Mouse (Mus musculus) cortical plate, adult 2 months (tissue): ENCODE measurements around the gene Gm11733. TPM values are rescaled to one million over a fixed set of nuclear protein-coding genes. Genes with fewer than 3 reads are reported as not detected.

Source experiments
- H3K27ac ChIP-seq: fragments of 200-500 bp; 2 replicates; pipeline ENCODE4 v1.5.1; 2012; ENCODE audit warnings: low read length, control low read depth, inconsistent platforms; ENCODE audit not compliant: insufficient read depth
- H3K4me1 ChIP-seq: fragments of 200-500 bp; 2 replicates; pipeline ENCODE4 v1.6.1; 2011; ENCODE audit warnings: low read length; ENCODE audit not compliant: control insufficient read depth, insufficient read depth
- H3K4me3 ChIP-seq: fragments of 200-500 bp; 2 replicates; pipeline ENCODE4 v1.5.1; 2011; ENCODE audit warnings: mild to moderate bottlenecking, low read length, control low read depth; ENCODE audit not compliant: insufficient read depth
- CTCF ChIP-seq: fragments of 200-500 bp; IDR thresholded peaks from 2 replicates; pipeline ENCODE4 v1.5.1; 2011; ENCODE audit warnings: mild to moderate bottlenecking, control low read depth, low read length; ENCODE audit not compliant: insufficient read depth; ENCODE audit errors: extremely low read depth
- POLR2A ChIP-seq: fragments of 200-500 bp; IDR thresholded peaks from 2 replicates; pipeline ENCODE4 v1.6.1; 2011; ENCODE audit warnings: mild to moderate bottlenecking, low read length, control low read depth; ENCODE audit not compliant: insufficient read depth; ENCODE audit errors: extremely low read depth
- polyA plus RNA-seq: library from polyadenylated mRNA; depleted of rRNA; stranded (reverse); fragments of >200 nt; gene quantifications from 2 replicates; pipeline ENCODE4 v1.2.3, GENCODE M21; 2012

Gm11733 gene
- polyA plus RNA-seq, 1 experiment, result 0.15 TPM

DNA sequence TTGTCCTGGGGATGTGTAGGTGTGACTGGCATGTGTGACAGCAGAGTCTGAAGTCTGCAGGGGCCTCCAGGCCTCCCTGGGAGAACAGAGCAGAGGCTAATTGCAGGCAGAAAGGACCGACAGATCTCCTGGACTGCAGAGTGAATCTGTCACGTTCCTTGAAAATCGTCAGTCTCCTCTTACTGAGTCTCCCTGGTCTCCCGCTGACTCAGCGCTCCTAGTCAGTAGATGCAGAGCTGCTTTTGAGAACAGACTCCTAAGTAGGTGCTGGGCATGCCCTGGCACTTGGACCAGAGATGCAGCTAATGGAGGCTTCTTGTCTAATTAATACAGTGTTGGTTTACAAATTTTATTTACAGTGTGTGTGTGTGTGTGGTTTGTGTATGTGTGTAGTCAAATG lies 17.9 kb upstream of the Gm11733 start:
- TF ChIP-seq POLR2A (no peak), CTCF (no peak)
- no peak overlapping the region for H3K27ac ChIP-seq
- no peak overlapping the region for H3K4me3 ChIP-seq
- H3K4me1 ChIP-seq, result no peaks in the 10 kb centered on the region

DNA sequence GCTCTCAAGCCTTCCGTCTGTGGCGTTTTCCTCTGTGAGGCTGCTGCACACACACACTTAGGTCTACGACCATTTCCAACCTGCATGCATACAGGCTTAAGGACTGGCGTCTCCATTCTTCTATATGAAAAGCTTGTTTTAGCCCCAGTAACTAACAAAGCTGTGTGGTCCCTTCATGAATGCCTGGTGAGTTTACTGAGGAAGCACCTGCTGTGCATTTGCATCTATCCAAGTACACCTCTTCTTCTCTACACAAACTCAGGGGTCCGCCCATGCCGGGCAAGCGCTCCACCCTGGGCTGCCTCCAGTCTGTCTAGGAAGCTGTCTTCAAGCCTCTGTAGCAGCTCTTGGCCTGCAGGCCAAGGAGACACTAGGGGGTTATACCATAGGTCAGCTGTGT lies 17.3 kb upstream of the Gm11733 start:
- no peak overlapping the region for H3K27ac ChIP-seq
- H3K4me1 ChIP-seq, result no peaks in the 10 kb centered on the region
- H3K4me3 ChIP-seq, result no peak overlapping the region
- TF ChIP-seq CTCF (no peak), POLR2A (no peak)

DNA sequence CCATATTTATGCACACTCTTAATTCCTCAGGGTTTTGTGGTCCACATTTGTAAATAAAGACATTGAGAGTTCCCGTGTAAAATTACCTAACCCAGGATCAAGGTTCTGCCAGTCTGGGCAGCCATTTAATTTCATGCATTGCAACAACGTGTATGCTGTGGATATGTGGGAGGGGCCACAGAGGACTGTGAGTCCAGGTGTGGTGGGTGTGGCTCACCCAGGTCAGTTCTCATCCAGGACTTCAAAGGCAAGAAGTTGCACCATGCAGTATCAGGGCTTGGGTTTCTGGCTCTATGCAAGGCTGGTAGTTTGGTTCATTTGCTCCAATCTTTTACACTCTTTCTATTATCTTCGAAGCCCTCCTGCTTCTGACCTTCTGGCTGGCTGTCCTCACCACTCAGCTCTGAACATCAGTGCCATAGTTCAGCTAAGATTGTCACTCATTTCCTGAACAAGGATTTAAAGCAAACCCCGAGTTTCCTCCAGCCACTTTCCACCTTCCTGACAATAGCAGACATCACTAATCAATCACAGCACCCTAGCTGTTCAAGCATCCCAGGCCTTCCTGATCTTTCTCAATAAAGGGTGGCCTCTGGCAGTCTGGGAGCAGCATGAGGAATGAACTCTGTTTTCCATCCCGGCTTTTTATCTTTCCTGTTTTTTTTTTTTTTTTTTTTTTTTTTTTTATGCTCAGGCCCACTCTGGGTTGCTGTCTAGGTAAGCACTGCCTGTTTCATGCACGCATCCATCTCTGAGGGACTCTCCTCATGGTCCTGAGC lies 15.4 kb upstream of the Gm11733 start:
- no peak overlapping the region for H3K27ac ChIP-seq
- H3K4me3 ChIP-seq, result no peak overlapping the region
- TF ChIP-seq POLR2A (no peak), CTCF (no peak)
- peaks cover 2% of the 10 kb centered on the region; the same call in 1 of the 2 replicates for H3K4me1 ChIP-seq

DNA sequence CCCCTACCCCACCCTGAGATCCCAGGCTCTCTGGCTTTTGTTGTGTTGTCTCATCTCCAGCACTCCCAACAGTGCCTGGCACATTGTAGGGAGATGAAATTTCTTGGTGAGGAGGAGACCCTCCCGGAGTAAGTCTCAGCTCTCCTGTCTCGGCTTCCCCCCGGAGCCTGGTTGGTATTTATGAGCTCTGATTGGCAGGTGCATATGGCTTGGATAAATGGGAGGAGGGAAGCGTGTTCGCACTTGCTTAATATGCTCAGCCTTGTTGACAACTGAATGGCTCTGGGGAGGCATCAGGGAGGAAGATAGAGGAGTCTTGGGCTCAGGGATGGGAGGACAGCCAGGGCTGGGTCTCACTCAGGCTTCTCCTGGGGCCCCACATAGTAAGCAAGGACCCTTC lies 14.4 kb upstream of the Gm11733 start:
- no peak overlapping the region for H3K27ac ChIP-seq
- peaks cover 2% of the 10 kb centered on the region; the same call in 1 of the 2 replicates for H3K4me1 ChIP-seq
- H3K4me3 ChIP-seq, result no peak overlapping the region
- TF ChIP-seq CTCF, result no peak
- no peak for TF ChIP-seq POLR2A

DNA sequence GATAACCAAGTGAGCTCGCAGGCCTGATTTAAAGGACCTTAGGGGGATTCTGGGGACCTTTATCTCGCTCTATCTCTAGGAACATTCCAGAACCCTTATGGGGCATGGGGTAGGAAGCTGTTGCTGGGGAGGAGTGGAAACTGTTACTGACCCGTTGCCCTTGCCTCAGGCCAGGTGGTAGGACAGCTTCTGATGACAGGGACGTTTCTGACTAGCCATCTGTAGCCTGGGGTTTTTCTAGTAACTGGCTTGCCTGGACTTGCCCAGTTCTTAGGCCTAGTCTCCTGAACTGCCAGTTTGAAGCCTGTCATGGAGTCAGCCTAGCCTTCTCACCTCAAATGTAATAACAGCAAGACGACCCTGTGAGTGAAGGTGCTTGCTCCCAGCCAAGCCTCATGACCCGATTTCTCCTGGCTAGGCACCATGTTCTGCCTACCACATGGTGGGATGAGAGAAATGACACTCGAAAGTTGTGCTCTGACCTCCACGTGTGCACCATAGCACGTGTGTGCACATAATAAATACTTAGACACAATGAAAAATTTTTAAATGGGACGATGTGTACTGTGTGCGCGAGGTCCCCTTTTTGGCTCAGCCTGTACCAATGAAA lies 13.5 kb upstream of the Gm11733 start:
- Histone ChIP-seq H3K4me1 (peaks cover 2% of the 10 kb centered on the region; the same call in 1 of the 2 replicates), H3K4me3 (no peak overlapping the region), H3K27ac (no peak overlapping the region)
- TF ChIP-seq CTCF (no peak), POLR2A (no peak)

DNA sequence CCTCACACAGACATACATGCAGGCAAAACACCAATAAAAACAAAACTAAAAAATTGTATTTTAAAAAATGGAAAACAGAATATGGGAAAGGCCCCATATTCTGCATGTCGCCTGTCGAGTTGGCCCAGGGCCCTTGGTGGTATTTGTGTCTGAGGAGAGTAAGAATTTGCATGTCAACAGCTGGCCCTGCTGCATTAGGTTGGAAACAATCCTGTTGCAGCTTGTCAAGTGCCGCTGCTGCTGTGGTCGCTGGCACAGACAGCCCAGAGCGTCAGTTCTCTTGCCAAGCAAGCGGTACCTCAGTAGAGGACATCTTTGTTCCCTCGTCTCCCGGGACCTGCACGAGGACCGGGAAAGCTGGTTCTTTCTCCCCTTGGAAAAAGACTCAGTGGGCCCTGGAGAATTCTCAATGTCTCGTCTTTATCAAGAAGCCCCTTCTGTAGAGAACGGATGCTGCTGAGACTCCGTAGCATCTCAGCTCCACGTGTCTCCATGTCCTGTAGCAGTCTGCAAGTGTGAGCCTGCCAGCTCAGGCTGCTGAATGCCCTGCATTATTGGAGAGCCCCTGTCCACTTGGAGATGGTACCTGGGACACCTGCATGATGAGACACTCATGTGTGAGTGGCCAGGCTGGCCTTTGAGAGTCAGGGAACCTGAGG lies 12.4 kb upstream of the Gm11733 start:
- no peak for TF ChIP-seq CTCF
- TF ChIP-seq POLR2A, result no peak
- Histone ChIP-seq H3K4me3 (no peak overlapping the region), H3K4me1 (peaks cover 2% of the 10 kb centered on the region; the same call in 1 of the 2 replicates), H3K27ac (no peak overlapping the region)

DNA sequence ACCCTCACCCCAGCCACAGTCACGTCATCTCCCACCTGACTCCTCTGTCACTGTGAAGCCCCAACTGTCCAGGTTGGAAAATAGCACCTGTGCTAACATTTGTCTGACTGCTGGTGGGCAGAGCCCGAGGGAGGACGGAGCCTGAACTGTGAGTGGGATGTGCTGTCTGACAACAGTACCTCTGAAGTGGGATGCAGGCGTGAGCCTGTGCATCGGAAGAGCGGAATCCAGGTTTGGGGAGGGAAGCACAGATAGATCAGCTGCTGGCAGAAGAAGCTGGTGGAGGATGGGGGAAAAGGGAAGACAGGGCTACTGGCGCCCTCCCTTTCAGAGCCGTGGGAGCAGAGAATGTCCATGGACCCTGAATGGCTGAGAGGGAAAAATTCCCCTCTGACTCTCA lies 11.3 kb upstream of the Gm11733 start:
- Histone ChIP-seq H3K4me1 (peaks cover 2% of the 10 kb centered on the region; the same call in 1 of the 2 replicates), H3K27ac (no peak overlapping the region), H3K4me3 (no peak overlapping the region)
- TF ChIP-seq CTCF, result no peak
- TF ChIP-seq POLR2A, result no peak

DNA sequence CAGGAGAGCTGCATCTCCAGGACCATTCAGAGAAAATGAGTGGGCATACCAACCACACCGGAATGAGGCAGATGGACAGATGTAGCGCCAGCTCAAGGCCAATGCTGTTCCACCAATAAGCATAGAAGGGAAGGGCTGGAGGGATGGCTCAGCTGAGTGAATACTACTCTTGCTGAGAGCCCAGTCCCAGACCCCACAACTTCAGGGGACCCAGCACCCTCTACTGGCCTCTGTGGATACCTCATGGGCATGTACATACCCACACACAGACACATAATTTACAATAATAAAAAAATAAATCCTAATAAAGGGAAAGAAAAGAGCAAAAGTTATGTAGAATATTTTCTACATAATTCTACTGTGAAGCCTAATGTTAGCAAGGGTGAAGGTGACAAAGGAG lies 9.0 kb upstream of the Gm11733 start:
- TF ChIP-seq CTCF (no peak), POLR2A (no peak)
- Histone ChIP-seq H3K4me3 (no peak overlapping the region), H3K27ac (no peak overlapping the region), H3K4me1 (peaks cover 5% of the 10 kb centered on the region; the same call in 1 of the 2 replicates)

DNA sequence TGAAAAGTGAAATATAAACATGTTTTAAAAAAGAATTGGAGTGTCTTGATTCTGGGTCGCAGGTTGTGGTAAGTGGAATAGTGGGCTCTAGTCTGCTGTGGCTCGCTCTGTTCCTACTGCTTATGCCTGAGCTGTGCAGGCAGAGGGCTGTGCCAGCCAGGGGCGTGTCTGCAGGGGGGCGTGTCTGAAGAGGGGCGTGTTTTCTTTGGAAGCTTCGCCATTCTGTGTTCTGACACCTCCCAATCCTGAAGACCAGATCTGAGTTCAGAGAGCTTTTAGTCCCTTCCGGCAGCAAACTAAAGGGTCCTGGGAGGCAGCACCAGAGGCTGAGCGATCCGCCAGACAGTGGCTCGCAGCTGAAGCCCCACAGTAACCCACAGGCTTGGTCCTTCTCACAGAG lies 8.5 kb upstream of the Gm11733 start:
- peaks cover 5% of the 10 kb centered on the region; the same call in 1 of the 2 replicates for H3K4me1 ChIP-seq

More for the DNA sequence above, 8.5 kb upstream of the Gm11733 start:
- no peak overlapping the region for H3K27ac ChIP-seq
- TF ChIP-seq CTCF, result no peak
- TF ChIP-seq POLR2A, result no peak
- H3K4me3 ChIP-seq, result no peak overlapping the region
